Mouse (Mus musculus) liver (tissue): ENCODE measurements around the gene Rere.
"Not testable (repeated sequence)": the region's sequence is repeated elsewhere in the genome, so short reads cannot be mapped to it uniquely, and the experiment has no call there.

Experiments used
- DNase-seq: peaks from one replicate; pipeline ENCODE4 v3.0.0-alpha.2; 2020; ENCODE audit warnings: mixed read lengths

Rere gene

GRCm38 (mm10) chr4:150286980-150287379 lies 5.5 kb downstream of the Rere start:
- DNase-seq, result no peak

DNA sequence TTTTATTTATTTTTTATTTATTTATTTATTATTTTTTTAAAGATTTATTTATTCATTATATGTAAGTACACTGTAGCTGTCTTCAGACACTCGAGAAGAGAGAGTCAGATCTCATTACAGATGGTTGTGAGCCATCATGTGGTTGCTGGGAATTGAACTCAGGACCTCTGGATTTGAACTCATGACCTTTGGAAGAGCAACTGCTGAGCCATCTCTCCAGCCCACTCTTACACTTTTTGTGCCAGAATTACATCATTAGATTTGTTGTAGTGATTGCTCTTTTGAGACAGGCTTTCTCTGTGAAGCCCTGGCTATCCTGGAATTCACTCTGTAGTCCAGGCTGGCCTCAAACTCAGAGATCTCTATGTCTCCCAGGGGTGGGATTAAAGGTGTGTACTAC lies 6.0 kb downstream of the Rere start:
- not testable (repeated sequence) for DNase-seq

GRCm38 (mm10) chr4:150291900-150292299 lies 10.5 kb downstream of the Rere start:
- no peak for DNase-seq

- DNase-seq, result no peak
Measured at GRCm38 (mm10) chr4:150294870-150295269, 13.4 kb downstream of the Rere start.

DNA sequence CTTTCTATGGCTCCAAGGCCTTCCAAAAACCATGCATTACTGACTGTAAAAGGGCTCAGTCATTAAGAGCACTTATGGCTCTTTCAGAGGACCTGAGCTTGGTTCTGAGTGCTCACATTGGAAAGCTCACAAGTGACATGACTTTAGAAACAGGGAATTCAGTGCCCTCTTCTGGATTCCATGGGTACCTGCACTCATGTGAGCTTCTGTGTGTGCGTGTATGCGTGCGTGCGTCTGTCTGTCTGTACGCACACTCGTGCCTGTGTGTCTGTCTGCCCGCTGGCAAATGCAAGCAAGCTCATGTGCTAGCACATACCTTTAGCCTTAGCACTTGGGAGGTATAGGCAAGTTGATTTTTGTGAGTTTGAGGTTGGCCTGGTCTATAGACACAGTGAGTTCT lies 14.5 kb downstream of the Rere start:
- DNase-seq, result no peak

GRCm38 (mm10) chr4:150302726-150303125 lies 21.3 kb downstream of the Rere start:
- DNase-seq, result no peak

GRCm38 (mm10) chr4:150306701-150307100 lies 25.3 kb downstream of the Rere start:
- DNase-seq, result no peak

DNA sequence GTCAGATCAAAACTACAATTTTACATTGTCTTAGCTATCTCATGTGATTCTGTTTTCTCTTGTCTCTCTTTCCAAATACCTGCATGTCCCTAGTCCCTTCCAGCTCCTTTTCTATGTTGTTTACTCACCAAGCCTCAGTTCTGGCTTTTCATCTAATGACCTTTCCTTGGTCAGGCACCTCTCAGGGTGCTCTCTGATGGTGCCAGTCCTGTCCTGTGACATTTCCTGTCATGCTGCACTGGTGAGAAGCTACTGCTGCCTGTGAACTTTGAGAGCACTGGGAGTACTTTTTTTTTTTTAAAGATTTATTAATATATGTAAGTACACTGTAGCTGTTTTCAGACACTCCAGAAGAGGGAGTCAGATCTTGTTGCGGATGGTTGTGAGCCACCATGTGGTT lies 25.8 kb downstream of the Rere start:
- DNase-seq, result no peak

GRCm38 (mm10) chr4:150311431-150311830 lies 30.0 kb downstream of the Rere start:
- DNase-seq, result no peak

- no peak for DNase-seq
Measured at GRCm38 (mm10) chr4:150312646-150313045, 31.2 kb downstream of the Rere start.

GRCm38 (mm10) chr4:150315301-150315700 lies 33.9 kb downstream of the Rere start:
- DNase-seq, result no peak

GRCm38 (mm10) chr4:150316546-150316945 lies 35.1 kb downstream of the Rere start:
- no peak for DNase-seq

- DNase-seq, result no peak
Measured at GRCm38 (mm10) chr4:150325046-150325801, 43.8 kb downstream of the Rere start.

DNA sequence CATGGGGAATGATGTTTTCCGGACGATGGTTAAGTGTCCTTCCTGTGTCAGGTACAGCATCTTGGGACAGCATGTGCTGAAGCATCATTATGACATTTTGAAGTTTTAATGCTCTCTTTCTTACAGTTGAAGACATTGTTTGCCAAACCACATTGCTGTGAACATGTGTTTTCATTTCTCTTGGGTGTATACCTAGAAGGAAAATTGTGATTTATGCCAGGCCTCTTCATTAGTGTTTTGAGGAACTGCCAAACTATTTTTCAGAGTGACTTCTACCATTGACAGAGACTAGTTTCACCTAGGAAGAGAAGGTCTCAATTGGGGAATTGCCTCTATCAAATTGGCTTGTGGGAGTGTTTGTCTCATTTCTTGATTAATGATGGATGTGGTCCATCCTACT lies 44.6 kb downstream of the Rere start:
- DNase-seq, result no peak

- no peak for DNase-seq
Measured at GRCm38 (mm10) chr4:150327476-150327875, 46.0 kb downstream of the Rere start.

GRCm38 (mm10) chr4:150333927-150334682 lies 52.7 kb downstream of the Rere start:
- no peak for DNase-seq

- DNase-seq, result no peak
Measured at GRCm38 (mm10) chr4:150337260-150337659, 55.8 kb downstream of the Rere start.

DNA sequence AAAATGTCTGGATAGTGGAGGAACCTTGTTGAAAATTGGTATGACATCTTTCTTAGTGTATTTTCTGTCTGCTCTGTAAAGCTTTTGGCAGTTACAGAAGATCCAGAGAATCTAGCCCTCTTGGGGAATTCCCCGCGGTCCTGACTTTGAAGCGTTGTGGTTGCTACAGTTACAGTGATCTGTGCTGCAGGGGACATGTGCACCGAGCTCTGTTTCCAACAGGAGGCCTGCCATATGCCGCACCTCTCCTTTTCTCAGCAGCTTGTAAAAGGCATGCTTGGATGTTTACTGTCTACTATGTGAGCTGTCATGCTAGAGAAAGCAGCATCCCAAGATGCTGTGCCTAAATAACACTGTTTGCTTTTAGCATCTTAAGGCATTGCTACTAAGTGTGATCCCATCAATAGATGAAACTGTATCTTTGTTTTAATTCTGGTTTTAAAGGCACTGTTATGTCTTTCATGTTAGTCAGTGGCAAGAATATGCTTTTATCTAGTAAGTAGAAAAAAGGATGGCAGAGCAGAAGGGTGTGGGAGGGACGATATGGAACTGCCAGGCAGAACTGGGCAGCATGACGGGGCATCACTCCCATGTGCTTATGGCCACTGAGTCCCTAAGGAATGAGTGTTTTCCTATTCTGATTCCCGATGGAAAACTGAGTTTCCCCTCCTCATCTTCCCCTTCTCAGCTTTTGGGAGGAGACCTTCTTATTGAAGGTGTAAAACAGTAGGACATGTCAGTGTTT lies 57.6 kb downstream of the Rere start:
- no peak for DNase-seq

DNA sequence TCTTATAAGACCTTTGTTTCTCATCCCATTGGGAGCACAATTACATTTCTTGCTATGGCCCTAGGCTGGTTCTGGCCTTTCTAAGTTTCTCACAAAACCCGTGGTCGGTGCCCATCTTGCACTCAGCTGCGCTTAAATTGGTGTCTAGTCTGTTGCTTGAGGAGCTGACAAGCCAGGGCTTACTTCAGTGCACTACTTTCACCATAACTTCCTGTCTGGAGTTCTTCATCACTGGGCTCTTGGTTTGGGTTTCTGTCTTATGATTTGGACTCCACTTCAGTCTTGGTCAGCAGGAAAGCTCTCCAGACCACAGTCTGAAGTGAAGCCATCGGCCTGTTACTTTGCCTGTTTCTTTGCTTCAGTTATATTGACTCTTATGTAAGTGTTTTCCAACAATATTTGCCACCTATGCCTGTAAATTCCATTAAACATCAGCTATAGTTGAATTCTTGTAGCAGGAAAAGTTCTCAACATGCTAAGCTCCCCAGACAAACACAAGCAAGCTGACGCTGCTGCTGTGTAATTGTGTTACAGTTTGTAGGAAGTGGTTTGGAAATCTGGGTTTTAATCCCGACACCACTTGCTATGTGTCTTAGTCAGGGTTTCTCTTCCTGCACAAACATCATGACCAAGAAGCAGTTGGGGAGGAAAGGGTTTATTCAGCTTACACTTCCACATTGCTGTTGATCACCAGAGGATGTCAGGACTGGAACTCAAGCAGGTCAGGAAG lies 59.5 kb downstream of the Rere start:
- DNase-seq, result no peak

GRCm38 (mm10) chr4:150344526-150344925 lies 63.1 kb downstream of the Rere start:
- DNase-seq, result no peak

DNA sequence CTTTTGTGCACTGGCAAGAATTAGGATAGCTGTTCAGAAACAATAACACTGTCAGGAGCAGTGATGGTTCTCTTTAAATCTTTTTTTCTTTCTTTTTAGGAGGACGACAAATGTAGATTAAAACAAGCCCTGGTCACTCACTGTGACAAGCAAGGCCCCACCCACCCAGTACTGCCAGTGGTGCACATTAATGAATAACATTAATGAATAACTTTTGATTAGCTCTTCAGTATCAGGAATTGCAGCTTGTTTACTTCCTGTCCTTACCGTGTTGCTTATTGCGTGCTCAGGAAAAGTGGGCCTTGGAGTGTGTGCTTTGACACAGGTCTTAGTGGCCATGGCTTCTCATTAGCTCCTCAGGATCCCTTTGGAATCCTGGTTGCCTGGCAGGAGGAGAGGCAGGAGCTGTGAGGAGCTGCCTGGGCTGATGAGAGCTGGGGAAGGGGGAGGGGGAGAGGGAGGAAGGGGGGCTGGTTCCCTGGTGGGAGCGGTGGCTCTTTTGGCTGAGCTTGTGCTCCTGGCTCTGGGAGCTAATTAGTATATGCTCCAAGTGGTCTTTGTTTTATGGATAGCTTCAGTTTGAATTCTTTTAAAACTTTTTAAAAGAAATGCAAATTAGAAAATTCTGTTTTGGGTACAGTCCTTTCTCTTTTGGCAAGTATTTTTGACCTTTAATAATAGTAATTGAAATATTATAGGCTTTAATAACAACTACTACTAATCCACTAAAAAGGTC lies 65.4 kb downstream of the Rere start:
- no peak for DNase-seq

- DNase-seq, result no peak
Measured at GRCm38 (mm10) chr4:150347387-150347672, 65.9 kb downstream of the Rere start.
